Mouse (Mus musculus): ENCODE measurements around the gene Apobec2. TPM values are rescaled to one million over a fixed set of nuclear protein-coding genes. Genes with fewer than 3 reads are reported as not detected.

Apobec2 gene
- total and polyA plus RNA-seq, 2 experiments from 2014 or later = 0.78 to 1.2 TPM

GRCm38 (mm10) chr17:48409380-48410298 lies 23.1 kb downstream of the Apobec2 start, which contains the start of the genes Nfya and Oard1:
TSS of gene Nfya (minus strand) at chr17:48409906.
TSS of gene Oard1 (plus strand) at chr17:48410014.
- peak; percentile 100 for DNase-seq (ENCODE audit: low spot score)
- Histone ChIP-seq H3K9ac (replicated peaks; ENCODE audit: low read length) (peak within 1 kb of the TSS; percentile 93), H3K4me3 (ENCODE audit: low read length) (peak within 1 kb of the TSS; percentile 68), H3K27me3 (ENCODE audit: insufficient read depth, low read length) (no peaks in the 10 kb centered on the region), H3K4me2 (ENCODE audit: low read depth, low read length) (peak within 1 kb of the TSS; percentile 78), H3K27ac (peak within 1 kb of the TSS; percentile 98), H3K36me3 (ENCODE audit: insufficient read depth, low read length) (no peaks in the 10 kb centered on the region), H3K4me1 (ENCODE audit: insufficient read depth, low read length) (0 out of 2 replicates have a peak, but pooled peaks cover 20% of the 10 kb centered on the region), H3K9me3 (ENCODE audit: low read length) (no peaks in the 10 kb centered on the region)
- no peak for TF ChIP-seq CTCF (IDR thresholded peaks at IDR 0.05; ENCODE audit: low read depth)
- peak; percentile 96 for ATAC-seq
- under 1% methylated on average over 82 of the region's 84 CpGs for WGBS

DNA sequence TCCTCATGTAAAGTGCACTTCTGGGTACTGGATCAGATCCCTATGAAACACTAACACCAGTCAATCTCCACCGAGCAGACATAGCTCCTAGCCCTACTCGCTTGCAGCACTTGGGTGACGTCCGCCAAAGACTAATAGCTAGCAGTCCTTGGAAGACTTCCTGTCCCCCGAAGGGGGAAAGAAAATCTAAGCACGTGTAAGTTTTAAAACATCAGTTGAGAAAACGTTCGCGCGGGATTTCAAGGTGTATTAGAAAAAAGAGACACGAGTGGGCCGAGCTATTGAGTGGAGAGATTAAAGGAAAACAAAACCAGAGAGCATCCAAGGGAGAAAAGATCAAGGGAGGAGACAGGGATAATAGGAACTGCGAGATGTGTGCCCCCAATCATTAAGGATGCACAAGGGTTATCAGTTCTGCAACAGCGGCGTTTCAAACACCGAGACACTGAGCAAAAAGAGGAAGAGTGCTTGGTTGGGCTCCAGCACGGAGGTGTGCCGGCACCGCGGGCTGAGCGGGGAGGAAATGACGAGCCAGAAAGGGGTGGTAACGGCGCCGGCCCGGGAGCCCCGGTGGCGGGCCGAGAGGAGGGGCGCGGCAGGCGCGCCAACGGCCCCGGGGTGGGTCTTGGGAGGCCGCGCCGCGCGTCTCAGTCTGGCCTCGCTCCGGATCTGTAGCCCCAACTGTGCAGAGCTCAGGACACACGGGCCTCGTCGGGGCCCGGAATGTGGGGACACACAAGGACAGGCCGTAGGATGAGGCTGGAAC lies 24.0 kb downstream of the Apobec2 start:
- H3K4me3 ChIP-seq (ENCODE audit: low read length) = peak overlapping the region; percentile 68
- H3K27me3 ChIP-seq (ENCODE audit: insufficient read depth, low read length) = no peaks in the 10 kb centered on the region
- H3K36me3 ChIP-seq (ENCODE audit: insufficient read depth, low read length) = no peaks in the 10 kb centered on the region
- H3K4me1 ChIP-seq (ENCODE audit: insufficient read depth, low read length) = 0 out of 2 replicates have a peak, but pooled peaks cover 20% of the 10 kb centered on the region
- TF ChIP-seq CTCF (IDR thresholded peaks at IDR 0.05; ENCODE audit: low read depth) = no peak
- peak overlapping the region; percentile 93 for H3K9ac ChIP-seq (replicated peaks; ENCODE audit: low read length)
- peak; percentile 35 for ATAC-seq
- under 1% methylated on average over 43 of the region's 47 CpGs for WGBS
- H3K27ac ChIP-seq = peak overlapping the region; percentile 98
- H3K4me2 ChIP-seq (ENCODE audit: low read depth, low read length) = peak overlapping the region; percentile 78
- peak; percentile 80 for DNase-seq (ENCODE audit: low spot score)
- H3K9me3 ChIP-seq (ENCODE audit: low read length) = no peaks in the 10 kb centered on the region

GRCm38 (mm10) chr17:48407910-48408525 lies 24.7 kb downstream of the Apobec2 start:
- no peak for DNase-seq (ENCODE audit: low spot score)
- H3K4me1 ChIP-seq (ENCODE audit: insufficient read depth, low read length) = 0 out of 2 replicates have a peak, but pooled peaks cover 20% of the 10 kb centered on the region
- WGBS = 7% methylated on average over 8 of the region's 8 CpGs
- TF ChIP-seq CTCF (IDR thresholded peaks at IDR 0.05; ENCODE audit: low read depth) = no peak
- H3K4me3 ChIP-seq (ENCODE audit: low read length) = peak overlapping the region; percentile 68
- peak overlapping the region; percentile 98 for H3K27ac ChIP-seq
- peak overlapping the region; percentile 78 for H3K4me2 ChIP-seq (ENCODE audit: low read depth, low read length)
- H3K9ac ChIP-seq (replicated peaks; ENCODE audit: low read length) = peak overlapping the region; percentile 93
- ATAC-seq = no peak
- H3K9me3 ChIP-seq (ENCODE audit: low read length) = no peaks in the 10 kb centered on the region
- H3K27me3 ChIP-seq (ENCODE audit: insufficient read depth, low read length) = no peaks in the 10 kb centered on the region
- no peaks in the 10 kb centered on the region for H3K36me3 ChIP-seq (ENCODE audit: insufficient read depth, low read length)

GRCm38 (mm10) chr17:48407154-48407553 lies 25.6 kb downstream of the Apobec2 start:
- H3K4me1 ChIP-seq (ENCODE audit: insufficient read depth, low read length) = 0 out of 2 replicates have a peak, but pooled peaks cover 20% of the 10 kb centered on the region
- WGBS = 78% methylated on average over 4 of the region's 4 CpGs
- no peak for TF ChIP-seq CTCF (IDR thresholded peaks at IDR 0.05; ENCODE audit: low read depth)
- H3K4me3 ChIP-seq (ENCODE audit: low read length) = no peak overlapping the region
- no peak overlapping the region for H3K27ac ChIP-seq
- H3K27me3 ChIP-seq (ENCODE audit: insufficient read depth, low read length) = no peaks in the 10 kb centered on the region
- no peak overlapping the region for H3K4me2 ChIP-seq (ENCODE audit: low read depth, low read length)
- no peaks in the 10 kb centered on the region for H3K36me3 ChIP-seq (ENCODE audit: insufficient read depth, low read length)
- no peak for ATAC-seq
- no peak for DNase-seq (ENCODE audit: low spot score)
- no peaks in the 10 kb centered on the region for H3K9me3 ChIP-seq (ENCODE audit: low read length)
- H3K9ac ChIP-seq (replicated peaks; ENCODE audit: low read length) = no peak overlapping the region

- no peak overlapping the region for H3K4me3 ChIP-seq (ENCODE audit: low read length)
- H3K4me1 ChIP-seq (ENCODE audit: insufficient read depth, low read length) = 0 out of 2 replicates have a peak, but pooled peaks cover 13% of the 10 kb centered on the region
- no peak overlapping the region for H3K27ac ChIP-seq
- DNase-seq (ENCODE audit: low spot score) (no peak), ATAC-seq (no peak)
- no peaks in the 10 kb centered on the region for H3K27me3 ChIP-seq (ENCODE audit: insufficient read depth, low read length)
- H3K36me3 ChIP-seq (ENCODE audit: insufficient read depth, low read length) = peaks cover 4% of the 10 kb centered on the region; the same call in 1 of the 2 replicates
- H3K9ac ChIP-seq (replicated peaks; ENCODE audit: low read length) = no peak overlapping the region
- no peak for TF ChIP-seq CTCF (IDR thresholded peaks at IDR 0.05; ENCODE audit: low read depth)
- WGBS = 85% methylated on average over 1 of the region's 1 CpGs
- H3K4me2 ChIP-seq (ENCODE audit: low read depth, low read length) = no peak overlapping the region
- H3K9me3 ChIP-seq (ENCODE audit: low read length) = no peaks in the 10 kb centered on the region
These were observed 28.0 kb downstream of the Apobec2 start for GRCm38 (mm10) chr17:48404706-48405105.

DNA sequence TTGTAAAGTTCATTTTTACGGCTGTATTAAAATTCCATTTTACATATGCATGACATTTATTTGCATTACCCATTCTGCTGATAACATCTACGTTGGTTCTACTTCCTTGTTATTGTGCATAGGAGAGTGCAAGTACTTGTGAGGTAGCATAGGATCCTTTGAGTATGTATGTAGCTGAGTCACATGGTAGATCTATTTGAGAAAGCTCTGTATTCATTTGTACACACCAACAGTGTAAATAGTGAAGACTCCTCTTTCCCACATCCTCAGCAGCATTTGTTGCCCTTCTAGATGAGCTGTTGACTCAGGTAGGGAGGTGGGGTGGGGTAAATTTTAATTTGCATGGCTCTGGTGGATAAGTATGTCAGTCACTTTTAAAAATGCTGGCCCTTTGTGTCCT lies 28.9 kb downstream of the Apobec2 start:
- no peaks in the 10 kb centered on the region for H3K27me3 ChIP-seq (ENCODE audit: insufficient read depth, low read length)
- TF ChIP-seq CTCF (IDR thresholded peaks at IDR 0.05; ENCODE audit: low read depth) = no peak
- no peak overlapping the region for H3K4me3 ChIP-seq (ENCODE audit: low read length)
- H3K4me2 ChIP-seq (ENCODE audit: low read depth, low read length) = no peak overlapping the region
- H3K9ac ChIP-seq (replicated peaks; ENCODE audit: low read length) = no peak overlapping the region
- no peaks in the 10 kb centered on the region for H3K9me3 ChIP-seq (ENCODE audit: low read length)
- H3K4me1 ChIP-seq (ENCODE audit: insufficient read depth, low read length) = 0 out of 2 replicates have a peak, but pooled peaks cover 13% of the 10 kb centered on the region
- ATAC-seq = no peak
- H3K27ac ChIP-seq = no peak overlapping the region
- H3K36me3 ChIP-seq (ENCODE audit: insufficient read depth, low read length) = peaks cover 13% of the 10 kb centered on the region; the same call in 1 of the 2 replicates
- no peak for DNase-seq (ENCODE audit: low spot score)
- WGBS = 93% methylated on average over 2 of the region's 2 CpGs

Measured in hindbrain, postnatal 0 days (tissue).